Mouse (Mus musculus): ENCODE results near the gene Adprh.

The Adprh gene

GRCm38 (mm10) chr16:38471697-38472506, 19.4 kb upstream of the Adprh start:
- ChIA-PET POLR2A (interaction anchor here (0.5 to 24.5 kb wide), 56 partner anchors 8 to 497 kb away, joined by 3 to 500 read pairs (median 4); partner anchors contain the start of genes Adprh (in 2 of the 4), Cox17 (in 2 of the 4), Gm21987 (in 2 of the 4) and Maats1 (in 2 of the 4)), CTCF (interaction anchor here (0.5 to 1.9 kb wide), 16 partner anchors 8 to 377 kb away, joined by 3 to 14 read pairs (median 4); partner anchors contain the start of genes Adprh (in 1 of the 4), Cox17 (in 1 of the 4) and Gm21987 (in 1 of the 4))

- CTCF ChIA-PET: interaction anchor here in 3 of 4 experiments (0.6 to 1.4 kb wide), 3 partner anchors 15 to 228 kb away, joined by 3 to 4 read pairs (median 4); no protein-coding TSS in a partner anchor
Measured at GRCm38 (mm10) chr16:38469437-38469836, 16.9 kb upstream of the Adprh start.

GRCm38 (mm10) chr16:38468706-38469018, 16.2 kb upstream of the Adprh start:
- ChIA-PET POLR2A (interaction anchor here (0.7 to 24.5 kb wide), 24 partner anchors 8 to 403 kb away, joined by 3 to 500 read pairs (median 4); partner anchors contain the start of genes Adprh (in 4 of the 4), Cd80 (in 2 of the 4), Cox17 (in 1 of the 4) and Gm21987 (in 1 of the 4)), CTCF (interaction anchor here in 3 of 4 experiments (0.5 to 1.8 kb wide), 7 partner anchors 12 to 220 kb away, joined by 3 to 8 read pairs (median 5); no protein-coding TSS in a partner anchor)

More at GRCm38 (mm10) chr16:38469437-38469836, 16.9 kb upstream of the Adprh start:
- POLR2A ChIA-PET: interaction anchor here in 3 of 4 experiments (0.6 to 24.5 kb wide), 19 partner anchors 10 to 127 kb away, joined by 3 to 500 read pairs (median 4); partner anchors contain the start of genes Adprh (in 3 of the 3), Cd80 (in 2 of the 3), Cox17 (in 2 of the 3) and Gm21987 (in 2 of the 3)

GRCm38 (mm10) chr16:38467917-38468705, 15.6 kb upstream of the Adprh start:
- POLR2A ChIA-PET: interaction anchor here (0.6 to 24.5 kb wide), 30 partner anchors 8 to 402 kb away, joined by 3 to 500 read pairs (median 4); partner anchors contain the start of genes Adprh (in 3 of the 4), Cd80 (in 2 of the 4), Cox17 (in 1 of the 4) and Gm21987 (in 1 of the 4)
- CTCF ChIA-PET: interaction anchor here (0.5 to 1.8 kb wide), 9 partner anchors 11 to 219 kb away, joined by 3 to 8 read pairs (median 4); no protein-coding TSS in a partner anchor

- CTCF ChIA-PET: interaction anchor here (0.6 to 1.8 kb wide), 7 partner anchors 10 to 1661 kb away, joined by 3 to 5 read pairs (median 3); no protein-coding TSS in a partner anchor
- POLR2A ChIA-PET: interaction anchor here (0.6 to 24.5 kb wide), 24 partner anchors 8 to 125 kb away, joined by 3 to 500 read pairs (median 5); partner anchors contain the start of genes Adprh (in 2 of the 4), Cd80 (in 2 of the 4), Cox17 (in 1 of the 4) and Gm21987 (in 1 of the 4)
Measured at GRCm38 (mm10) chr16:38467091-38467916, 14.8 kb upstream of the Adprh start.

GRCm38 (mm10) chr16:38466089-38466488, 13.6 kb upstream of the Adprh start:
- POLR2A ChIA-PET: interaction anchor here in 2 of 4 experiments (1.0 to 24.5 kb wide), 4 partner anchors 9 to 25 kb away, joined by 3 to 500 read pairs (median 4); partner anchors contain the start of genes Adprh (in 1 of the 2) and Cd80 (in 1 of the 2)

GRCm38 (mm10) chr16:38463305-38463704, 10.8 kb upstream of the Adprh start:
- ChIA-PET POLR2A (interaction anchor here in 3 of 4 experiments (0.9 to 24.5 kb wide), 6 partner anchors 10 to 63 kb away, joined by 3 to 500 read pairs (median 4); partner anchors contain the start of genes Adprh (in 2 of the 3) and Cd80 (in 1 of the 3)), CTCF (no interaction called here)

More at GRCm38 (mm10) chr16:38466089-38466488, 13.6 kb upstream of the Adprh start:
- CTCF ChIA-PET: interaction anchor here in 3 of 4 experiments (0.6 to 1.2 kb wide), 3 partner anchors 17 to 1660 kb away, joined by 3 to 4 read pairs (median 3); no protein-coding TSS in a partner anchor

GRCm38 (mm10) chr16:38462161-38462560, 9.7 kb upstream of the Adprh start:
- ChIA-PET CTCF (interaction anchor here in 1 of 4 experiments (0.6 kb wide), 1 partner anchor 86 kb away, joined by 5 read pairs; no protein-coding TSS in a partner anchor), POLR2A (interaction anchor here in 3 of 4 experiments (0.7 to 24.5 kb wide), 7 partner anchors 10 to 120 kb away, joined by 3 to 500 read pairs (median 4); partner anchors contain the start of genes Adprh (in 2 of the 3), Cd80 (in 1 of the 3), Maats1 (in 1 of the 3) and Pla1a (in 1 of the 3))

- ChIA-PET POLR2A (interaction anchor here in 3 of 4 experiments (0.5 to 24.5 kb wide), 8 partner anchors 9 to 202 kb away, joined by 3 to 500 read pairs (median 4); partner anchors contain the start of genes Adprh (in 2 of the 3), Cd80 (in 1 of the 3), Maats1 (in 1 of the 3) and Pla1a (in 1 of the 3)), CTCF (no interaction called here)
Measured at GRCm38 (mm10) chr16:38461749-38462148, 9.2 kb upstream of the Adprh start.

GRCm38 (mm10) chr16:38459990-38460389, 7.5 kb upstream of the Adprh start:
- POLR2A ChIA-PET: interaction anchor here in 3 of 4 experiments (0.5 to 25.5 kb wide), 14 partner anchors 2 to 625 kb away, joined by 3 to 500 read pairs (median 6); partner anchors contain the start of genes Adprh (in 1 of the 3) and Cd80 (in 1 of the 3)
- CTCF ChIA-PET: no interaction called here

GRCm38 (mm10) chr16:38458600-38459280, 6.2 kb upstream of the Adprh start:
- ChIA-PET POLR2A (interaction anchor here (0.6 to 25.5 kb wide), 37 partner anchors 3 to 172 kb away, joined by 3 to 500 read pairs (median 4); partner anchors contain the start of genes Cox17 (in 2 of the 4), Gm21987 (in 2 of the 4), Maats1 (in 2 of the 4) and Adprh (in 1 of the 4)), CTCF (interaction anchor here in 2 of 4 experiments (0.6 to 1.1 kb wide), 4 partner anchors 24 to 84 kb away, joined by 3 to 4 read pairs (median 4); no protein-coding TSS in a partner anchor)

GRCm38 (mm10) chr16:38456812-38457567, 4.5 kb upstream of the Adprh start:
- ChIA-PET CTCF (interaction anchor here in 1 of 4 experiments (1.1 kb wide), 1 partner anchor 11 kb away, joined by 3 read pairs; no protein-coding TSS in a partner anchor), POLR2A (interaction anchor here in 3 of 4 experiments (0.6 to 25.5 kb wide), 17 partner anchors 5 to 794 kb away, joined by 3 to 500 read pairs (median 5); partner anchors contain the start of genes Adprh (in 1 of the 3), Cd80 (in 1 of the 3) and Pla1a (in 1 of the 3))

- CTCF ChIA-PET: interaction anchor here in 3 of 4 experiments (0.6 to 1.4 kb wide), 4 partner anchors 51 to 149 kb away, joined by 3 to 4 read pairs (median 3); no protein-coding TSS in a partner anchor
- POLR2A ChIA-PET: interaction anchor here in 2 of 4 experiments (0.6 to 25.5 kb wide), 16 partner anchors 6 to 285 kb away, joined by 3 to 500 read pairs (median 4); partner anchors contain the start of genes Adprh (in 1 of the 2), Cd80 (in 1 of the 2), Maats1 (in 1 of the 2) and Pla1a (in 1 of the 2)
Measured at GRCm38 (mm10) chr16:38455511-38456418, 3.3 kb upstream of the Adprh start, which contains the start of gene Cd80. Gene Cd80, plus strand, starts transcription at chr16:38455561.

All from embryonic stem cell, embryonic (primary cell).